Mouse (Mus musculus) liver, adult 2 months (tissue): ENCODE measurements at regions not wholly inside any gene's neighbourhood (a gene's known extent, or its start where the extent isn't known, plus 50 kb on each side); places are given as distances from the start of the nearest gene placed in this dataset.
A peak's percentile ranks its signal among the peaks of the same experiment; 100 is the strongest.

Experiments used
- DNase-seq: peaks from one replicate; pipeline ENCODE4 v3.0.0-alpha.2; 2011; ENCODE audit warnings: low read depth, low spot score; ENCODE audit errors: extremely low read depth
- H3K27ac ChIP-seq: fragments of 200-500 bp; replicated peaks from 2 replicates; pipeline ENCODE4 v1.5.1; 2012; ENCODE audit warnings: low read depth, mild to moderate bottlenecking, control low read depth, inconsistent platforms, low read length; ENCODE audit not compliant: insufficient read depth
- H3K27me3 ChIP-seq: fragments of 200-500 bp; 2 replicates; pipeline ENCODE4 v1.6.1; 2012; ENCODE audit warnings: mild to moderate bottlenecking, moderate library complexity, low read length, inconsistent platforms; ENCODE audit not compliant: control insufficient read depth, insufficient read depth
- H3K36me3 ChIP-seq: fragments of 200-500 bp; 2 replicates; pipeline ENCODE4 v1.6.1; 2012; ENCODE audit warnings: low read length, inconsistent platforms; ENCODE audit not compliant: control insufficient read depth, insufficient read depth
- H3K4me1 ChIP-seq: fragments of 200-500 bp; 2 replicates; pipeline ENCODE4 v1.6.1; 2011; ENCODE audit warnings: low read length; ENCODE audit not compliant: control insufficient read depth, insufficient read depth
- H3K4me3 ChIP-seq: fragments of 200-500 bp; 2 replicates; pipeline ENCODE4 v1.5.1; 2011; ENCODE audit warnings: low read depth, mild to moderate bottlenecking, control low read depth, low read length, moderate library complexity; ENCODE audit not compliant: insufficient read depth
- H3K79me2 ChIP-seq: fragments of 200-500 bp; 2 replicates; pipeline ENCODE4 v1.6.1; 2012; ENCODE audit warnings: inconsistent platforms, mild to moderate bottlenecking, low read length, moderate library complexity; ENCODE audit not compliant: control insufficient read depth, insufficient read depth
- H3K9ac ChIP-seq: fragments of 200-500 bp; 2 replicates; pipeline ENCODE4 v1.6.1; 2012; ENCODE audit warnings: low read depth, mild to moderate bottlenecking, control low read depth, inconsistent platforms, low read length
- CTCF ChIP-seq: fragments of 200-500 bp; IDR thresholded peaks from 2 replicates; pipeline ENCODE4 v1.5.1; 2011; ENCODE audit warnings: low read depth, low read length, control low read depth
- POLR2A ChIP-seq: fragments of 200-500 bp; IDR thresholded peaks from 2 replicates; pipeline ENCODE4 v1.6.1; 2011; ENCODE audit warnings: low read length, control low read depth; ENCODE audit not compliant: insufficient read depth; ENCODE audit errors: extremely low read depth
- WGBS: fragments of 180-500 bp; shearing (Covaris S2); methylation state at CpG from one replicate; pipeline ENCODE4 v1.1.7; 2018; 5-methylcytosine and 5-hydroxymethylcytosine counted together

GRCm38 (mm10) chr17:84004237-84004636 lies 156.5 kb upstream of the Haao start:
- 74% methylated on average over 6 of the region's 6 CpGs for WGBS
- TF ChIP-seq CTCF = no peak
- no peak for TF ChIP-seq POLR2A

GRCm38 (mm10) chr17:84003489-84004234 lies 155.9 kb upstream of the Haao start:
- Histone ChIP-seq H3K9ac (no peak overlapping the region), H3K36me3 (no peaks in the 10 kb centered on the region), H3K27me3 (no peaks in the 10 kb centered on the region), H3K4me1 (no peaks in the 10 kb centered on the region), H3K27ac (peak overlapping the region; percentile 10; the same call in 1 of the 2 replicates), H3K4me3 (no peak overlapping the region), H3K79me2 (no peaks in the 10 kb centered on the region)
- 84% methylated on average over 9 of the region's 9 CpGs for WGBS
- TF ChIP-seq POLR2A = no peak
- TF ChIP-seq CTCF = no peak
- DNase-seq = no peak

More at GRCm38 (mm10) chr17:84004237-84004636, 156.5 kb upstream of the Haao start:
- no peaks in the 10 kb centered on the region for H3K27me3 ChIP-seq
- H3K79me2 ChIP-seq = no peaks in the 10 kb centered on the region
- H3K4me1 ChIP-seq = no peaks in the 10 kb centered on the region
- H3K4me3 ChIP-seq = no peak overlapping the region
- H3K36me3 ChIP-seq = no peaks in the 10 kb centered on the region
- H3K9ac ChIP-seq = no peak overlapping the region
- H3K27ac ChIP-seq = no peak overlapping the region; the same call in 1 of the 2 replicates
- DNase-seq = no peak

DNA sequence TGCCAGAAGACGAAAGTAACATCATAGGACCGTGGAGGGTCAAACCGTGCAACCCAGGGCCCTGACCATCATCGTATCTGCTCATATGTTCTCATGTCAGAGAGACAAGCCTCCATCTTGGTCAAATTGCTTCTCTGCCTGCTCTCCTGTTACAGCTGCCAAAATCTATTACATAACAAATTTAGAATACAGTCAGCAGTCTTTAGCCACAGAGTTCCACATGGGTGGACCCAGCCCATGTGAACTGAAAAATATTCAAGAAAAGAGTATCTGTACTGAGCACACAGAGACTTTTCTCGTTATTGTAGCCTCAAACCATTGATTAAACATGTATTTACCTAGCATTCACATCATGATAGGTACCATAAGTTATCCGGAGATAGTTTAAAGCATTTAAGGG lies 155.2 kb upstream of the Haao start:
- no peak for DNase-seq
- TF ChIP-seq POLR2A (no peak), CTCF (no peak)
- H3K4me1 ChIP-seq = no peaks in the 10 kb centered on the region
- H3K27me3 ChIP-seq = no peaks in the 10 kb centered on the region
- no peak overlapping the region for H3K27ac ChIP-seq
- H3K36me3 ChIP-seq = no peaks in the 10 kb centered on the region
- no peaks in the 10 kb centered on the region for H3K79me2 ChIP-seq
- 94% methylated on average over 6 of the region's 6 CpGs for WGBS
- H3K4me3 ChIP-seq = no peak overlapping the region
- H3K9ac ChIP-seq = no peak overlapping the region

- H3K27ac ChIP-seq = no peak overlapping the region
Measured at GRCm38 (mm10) chr17:84002327-84002726, 154.6 kb upstream of the Haao start.

GRCm38 (mm10) chr17:84000115-84000514 lies 152.4 kb upstream of the Haao start:
- DNase-seq = no peak
- 78% methylated on average over 6 of the region's 6 CpGs for WGBS
- no peaks in the 10 kb centered on the region for H3K27me3 ChIP-seq
- TF ChIP-seq POLR2A (no peak), CTCF (no peak)
- H3K27ac ChIP-seq = no peak overlapping the region
- H3K79me2 ChIP-seq = no peaks in the 10 kb centered on the region
- H3K4me1 ChIP-seq = no peaks in the 10 kb centered on the region
- no peaks in the 10 kb centered on the region for H3K36me3 ChIP-seq
- no peak overlapping the region for H3K9ac ChIP-seq
- H3K4me3 ChIP-seq = no peak overlapping the region

More at GRCm38 (mm10) chr17:84002327-84002726, 154.6 kb upstream of the Haao start:
- Histone ChIP-seq H3K9ac (no peak overlapping the region), H3K4me3 (no peak overlapping the region), H3K27me3 (no peaks in the 10 kb centered on the region), H3K36me3 (no peaks in the 10 kb centered on the region), H3K4me1 (no peaks in the 10 kb centered on the region), H3K79me2 (no peaks in the 10 kb centered on the region)
- TF ChIP-seq POLR2A (no peak), CTCF (no peak)
- 98% methylated on average over 16 of the region's 16 CpGs for WGBS
- no peak for DNase-seq

- Histone ChIP-seq H3K79me2 (no peaks in the 10 kb centered on the region), H3K36me3 (no peaks in the 10 kb centered on the region), H3K4me1 (no peaks in the 10 kb centered on the region), H3K9ac (no peak overlapping the region), H3K27ac (no peak overlapping the region), H3K27me3 (no peaks in the 10 kb centered on the region), H3K4me3 (no peak overlapping the region)
- DNase-seq = no peak
- TF ChIP-seq CTCF (no peak), POLR2A (no peak)
- 32% methylated on average over 10 of the region's 10 CpGs for WGBS
Measured at GRCm38 (mm10) chr17:83998972-83999545, 151.3 kb upstream of the Haao start.
